Comparison of ENCODE assay signal across 10 mouse cellular contexts in the genomic region with DNA sequence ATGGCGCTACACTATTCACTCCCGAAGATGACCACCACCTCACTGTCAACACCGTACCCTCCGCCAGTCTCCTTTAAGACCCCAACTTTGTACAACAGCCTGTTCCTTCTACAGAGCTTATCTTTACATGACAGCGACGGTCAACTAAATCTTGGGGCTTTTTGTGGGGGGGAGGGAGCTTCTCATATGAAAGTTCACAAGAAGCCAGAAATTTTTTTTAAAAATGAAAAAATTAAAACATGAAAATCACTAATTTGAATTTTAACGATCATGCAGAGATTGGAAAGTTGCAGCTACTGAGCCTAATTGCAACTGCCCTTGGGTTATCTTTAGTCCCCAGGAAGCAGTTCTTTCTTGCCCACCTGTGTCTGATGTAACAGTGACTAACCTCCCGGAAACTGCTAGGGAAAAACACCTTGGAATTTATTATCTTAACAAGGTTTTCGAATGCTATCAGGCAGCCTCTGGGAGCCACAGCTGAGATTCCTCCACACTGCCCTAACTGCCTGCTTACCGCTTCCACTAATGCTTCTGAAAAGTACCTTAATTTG. TPM values are rescaled to one million over a fixed set of nuclear protein-coding genes. Genes with fewer than 3 reads are reported as not detected.
DNase-seq lines count a peak whose midpoint lies in the region; ATAC-seq and TF ChIP-seq lines count a peak whose summit lies in the region.
"Had no signal": no experiment of that assay in that cellular context is flagged by ENCODE, and none has a peak within 500 bp of the region (broad histone marks: within the 10 kb centered on the region; RNA-seq: fewer than 3 reads in every experiment).

No protein-coding gene starts in this region.

- no peak for TF ChIP-seq CTCF in bone marrow, adult 2 months (IDR thresholded peaks at IDR 0.05; ENCODE audit: control insufficient read depth, insufficient read depth, low read length)

- no peak for DNase-seq in heart, adult 8-10 months (ENCODE audit: low spot score)
- DNase-seq in 416B (ENCODE audit: low read depth), result peak; percentile 31
- DNase-seq in c-Kit-positive CD71-positive TER-119-positive erythroid progenitor cells, embryonic 14.5 days (ENCODE audit: low spot score), result no peak
- no peak for DNase-seq in gastrocnemius, adult 18-20 months (ENCODE audit: low spot score)
- DNase-seq: cerebellum, adult 9-10 months; kidney, adult 18-20 months had no signal

- no peaks in the 10 kb centered on the region for H3K36me3 ChIP-seq in heart, embryonic 14.5 days (ENCODE audit: control insufficient read depth, insufficient read depth, low read length)
- no peaks in the 10 kb centered on the region for H3K36me3 ChIP-seq in limb, embryonic 12.5 days

- peak overlapping the region; percentile 85 to 91 for H3K27ac ChIP-seq in heart, embryonic 14.5 days (replicated peaks in 1 of 2; ENCODE audit: control insufficient read depth in 1 of 2, insufficient read depth in 1 of 2, low read depth in 2 of 2, low read length in 2 of 2)
- H3K27ac ChIP-seq in bone marrow, adult 2 months (ENCODE audit: control insufficient read depth, insufficient read depth, low read depth, low read length, poor library complexity), result no peak overlapping the region; the same call in 1 of the 2 replicates
- H3K27ac ChIP-seq in limb, embryonic 12.5 days, result no peak overlapping the region

- H3K4me1 ChIP-seq in heart, embryonic 14.5 days (ENCODE audit: control insufficient read depth in 2 of 2, insufficient read depth in 2 of 2, low read length in 2 of 2), result peaks cover 6 to 39% of the 10 kb centered on the region in 2 experiments
- peaks cover 7% of the 10 kb centered on the region; the same call in 1 of the 2 replicates for H3K4me1 ChIP-seq in bone marrow, adult 2 months (ENCODE audit: control insufficient read depth, insufficient read depth, low read length)
- H3K4me1 ChIP-seq in limb, embryonic 12.5 days (replicated peaks), result peaks cover 12% of the 10 kb centered on the region

- 36% methylated on average over 10 of the region's 10 CpGs for WGBS in heart, embryonic 14.5 days
- WGBS in bone marrow, adult 2 months, result 6% methylated on average over 10 of the region's 10 CpGs
- WGBS in limb, embryonic 12.5 days, result 68% methylated on average over 10 of the region's 10 CpGs

- H3K9ac ChIP-seq in heart, embryonic 14.5 days (ENCODE audit: low read length), result peak overlapping the region; percentile 84
- H3K9ac ChIP-seq in limb, embryonic 12.5 days (replicated peaks), result no peak overlapping the region

- peak overlapping the region; percentile 77 for H3K4me2 ChIP-seq in heart, embryonic 14.5 days (ENCODE audit: low read length)
- H3K4me2 ChIP-seq in limb, embryonic 12.5 days, result peak overlapping the region; percentile 77

- no peak for ATAC-seq in heart, embryonic 14.5 days (ENCODE audit: insufficient number of reproducible peaks, insufficient read depth, low FRiP score, low read depth)
- ATAC-seq in limb, embryonic 12.5 days (ENCODE audit: insufficient number of reproducible peaks, insufficient read depth, low FRiP score, low TSS enrichment, low read depth), result no peak
- ATAC-seq in activated CD4-positive, CD25-positive, alpha-beta regulatory T cell, adult 4 months, result no peak

- no peak for TF ChIP-seq POLR2A in bone marrow, adult 2 months (IDR thresholded peaks at IDR 0.05; ENCODE audit: borderline replicate concordance, control insufficient read depth, low read depth, low read length)

- H3K27me3 ChIP-seq in heart, embryonic 14.5 days (ENCODE audit: control insufficient read depth, insufficient read depth, low read length), result no peaks in the 10 kb centered on the region
- H3K27me3 ChIP-seq in limb, embryonic 12.5 days, result no peaks in the 10 kb centered on the region

- peak overlapping the region; percentile 69 to 95; a peak in 3 of 4 replicates for H3K4me3 ChIP-seq in heart, embryonic 14.5 days (ENCODE audit: control insufficient read depth in 1 of 2, insufficient read depth in 1 of 2, low read depth in 1 of 2, low read length in 2 of 2)
- peak overlapping the region; percentile 31 for H3K4me3 ChIP-seq in bone marrow, adult 2 months (replicated peaks; ENCODE audit: control insufficient read depth, low read depth, low read length)
- peak overlapping the region; percentile 72; the same call in 1 of the 2 replicates for H3K4me3 ChIP-seq in limb, embryonic 12.5 days (replicated peaks)

- H3K9me3 ChIP-seq in heart, embryonic 14.5 days (ENCODE audit: control insufficient read depth, low read length), result no peaks in the 10 kb centered on the region
- no peaks in the 10 kb centered on the region for H3K9me3 ChIP-seq in limb, embryonic 12.5 days

RNA-seq across cellular contexts. Expression of gene Sft2d2, which starts 1.4 kb away (rescaled TPM):
- 27.1 and 27.8 TPM in 2 replicates for polyA plus RNA-seq in heart, embryonic 14.5 days (2014; fragmentation: Nextera tagmentation; extraction: Ambion mirVana)
- 10 to 100 TPM; 14.2 to 18.1 (median 15.5) TPM for total RNA-seq in heart, adult 8-10 months (2022)
- 6.4 and 14.3 TPM in 2 replicates for polyA plus RNA-seq in bone marrow, adult 2 months (2011; ENCODE audit: insufficient read depth, insufficient read length, low replicate concordance, missing spikeins)
- polyA plus RNA-seq in limb, embryonic 12.5 days (2016; fragmentation: Nextera tagmentation; extraction: Ambion mirVana), result 16.8 and 18.2 TPM in 2 replicates
- polyA plus RNA-seq in activated CD4-positive, CD25-positive, alpha-beta regulatory T cell, adult 4 months (2017; shearing (Covaris generic)), result 10 to 100 TPM; 25.5 to 25.9 TPM
- total RNA-seq in gastrocnemius, adult 18-20 months (2021), result 10 to 100 TPM in 1 of 2 experiments, 1 to 10 TPM in 1; 8.9 to 10.1 TPM

RNA-seq across cellular contexts. Expression of gene Tbx19, which starts 32.2 kb away (rescaled TPM):
- not detected in 2 replicates for polyA plus RNA-seq in heart, embryonic 14.5 days (2014; fragmentation: Nextera tagmentation; extraction: Ambion mirVana)
- not detected for total RNA-seq in heart, adult 8-10 months (2022)
- polyA plus RNA-seq in bone marrow, adult 2 months (2011; ENCODE audit: insufficient read depth, insufficient read length, low replicate concordance, missing spikeins), result not detected in 2 replicates
- polyA plus RNA-seq in limb, embryonic 12.5 days (2016; fragmentation: Nextera tagmentation; extraction: Ambion mirVana), result not detected in 2 replicates
- polyA plus RNA-seq in activated CD4-positive, CD25-positive, alpha-beta regulatory T cell, adult 4 months (2017; shearing (Covaris generic)), result not detected
- total RNA-seq in gastrocnemius, adult 18-20 months (2021), result not detected

RNA-seq across cellular contexts. Expression of gene Tiprl, which starts 44.0 kb away (rescaled TPM):
- polyA plus RNA-seq in heart, embryonic 14.5 days (2014; fragmentation: Nextera tagmentation; extraction: Ambion mirVana), result 85.2 and 89.7 TPM in 2 replicates
- total RNA-seq in heart, adult 8-10 months (2022), result 10 to 100 TPM; 30.0 to 36.4 (median 34.8) TPM
- polyA plus RNA-seq in bone marrow, adult 2 months (2011; ENCODE audit: insufficient read depth, insufficient read length, low replicate concordance, missing spikeins), result 19.4 and 33.0 TPM in 2 replicates
- polyA plus RNA-seq in limb, embryonic 12.5 days (2016; fragmentation: Nextera tagmentation; extraction: Ambion mirVana), result 93.2 and 95.9 TPM in 2 replicates
- polyA plus RNA-seq in activated CD4-positive, CD25-positive, alpha-beta regulatory T cell, adult 4 months (2017; shearing (Covaris generic)), result 100 to 1,000 TPM; 115 to 125 TPM
- total RNA-seq in gastrocnemius, adult 18-20 months (2021), result 10 to 100 TPM; 17.1 to 20.7 TPM

Comparison
In these comparisons a context has a peak if more than half of its experiments do, and no peak if none do; other contexts are left out.
1. H3K27ac ChIP-seq: peak in heart, embryonic 14.5 days (2 of 2); none in bone marrow, adult 2 months (single experiment) and limb, embryonic 12.5 days (single experiment).
2. H3K4me3 ChIP-seq: peak in every context shown above with its lines; median percentile 82 in heart, embryonic 14.5 days; 72 in limb, embryonic 12.5 days; 31 in bone marrow, adult 2 months.